Mouse (Mus musculus) thymus, adult 2 months (tissue): Measurements from ENCODE around the gene Manba.

Experiments
- CTCF ChIP-seq: fragments of 200-500 bp; IDR thresholded peaks from 2 replicates; pipeline ENCODE4 v1.5.1; 2012; ENCODE audit warnings: mild to moderate bottlenecking, control low read depth, low read length, moderate library complexity, borderline replicate concordance; ENCODE audit not compliant: control insufficient read depth, poor library complexity, insufficient read depth; ENCODE audit errors: extremely low read depth
- POLR2A ChIP-seq: fragments of 200-500 bp; IDR thresholded peaks from 2 replicates; pipeline ENCODE4 v1.6.1; 2012; ENCODE audit warnings: mild to moderate bottlenecking, low read length, control low read depth, moderate library complexity; ENCODE audit not compliant: control insufficient read depth, poor library complexity, insufficient read depth; ENCODE audit errors: extremely low read depth

GRCm38 (mm10) chr3:135469146-135469545 is 16.3 kb upstream of the Manba start:
- TF ChIP-seq CTCF (no peak), POLR2A (no peak)
